Mouse (Mus musculus) heart, embryonic 15.5 days (tissue): Measurements from ENCODE around the gene Tmem120a. TPM values are rescaled to one million over a fixed set of nuclear protein-coding genes. Genes with fewer than 3 reads are reported as not detected.
A peak's percentile ranks its signal among the peaks of the same experiment; 100 is the strongest.

Source experiments
- ATAC-seq: fragments of 200-750 bp; cut with Nextera tagmentation; replicated peaks from 2 replicates; pipeline ENCODE4 v1.8.0; 2017; ENCODE audit warnings: low read depth, moderate TSS enrichment; ENCODE audit not compliant: insufficient number of reproducible peaks, insufficient read depth, low FRiP score
- H3K27ac ChIP-seq: fragments of 300-500 bp; sonication (generic); 2 replicates; pipeline ENCODE4 v1.5.1; 2015; ENCODE audit warnings: mild to moderate bottlenecking, inconsistent platforms
- H3K27me3 ChIP-seq: fragments of 300-500 bp; sonication (generic); 2 replicates; pipeline ENCODE4 v1.6.1; 2015; ENCODE audit warnings: inconsistent platforms
- H3K36me3 ChIP-seq: fragments of 300-500 bp; sonication (generic); 2 replicates; pipeline ENCODE4 v1.6.1; 2015; ENCODE audit warnings: mild to moderate bottlenecking, inconsistent platforms
- H3K4me1 ChIP-seq: fragments of 300-500 bp; sonication (generic); replicated peaks from 2 replicates; pipeline ENCODE4 v1.6.1; 2015; ENCODE audit warnings: inconsistent platforms
- H3K4me2 ChIP-seq: fragments of 300-500 bp; sonication (generic); 2 replicates; pipeline ENCODE4 v1.6.1; 2015; ENCODE audit warnings: inconsistent platforms, mild to moderate bottlenecking, moderate library complexity
- H3K4me3 ChIP-seq: fragments of 300-500 bp; sonication (generic); 2 replicates; pipeline ENCODE4 v1.5.1; 2015; ENCODE audit warnings: mild to moderate bottlenecking, inconsistent platforms
- H3K9ac ChIP-seq: fragments of 300-500 bp; sonication (generic); 2 replicates; pipeline ENCODE4 v1.6.1; 2015; ENCODE audit warnings: mild to moderate bottlenecking, inconsistent platforms
- H3K9me3 ChIP-seq: fragments of 300-500 bp; sonication (generic); replicated peaks from 2 replicates; pipeline ENCODE4 v1.6.1; 2016; ENCODE audit warnings: inconsistent platforms
- WGBS: fragments of 180-500 bp; shearing (Covaris S2); methylation state at CpG from one replicate; pipeline ENCODE4 v1.1.7; 2015; ENCODE audit warnings: mixed read lengths; 5-methylcytosine and 5-hydroxymethylcytosine counted together
- polyA plus RNA-seq: library from polyadenylated mRNA; unstranded; fragments of >200 nt; fragmentation: Nextera tagmentation; extraction: Ambion mirVana; gene quantifications from 2 replicates; pipeline ENCODE4 v1.2.1, GENCODE M21; 2015

Gene Tmem120a
- polyA plus RNA-seq, 1 experiment from 2014 or later = 32.9 TPM

DNA sequence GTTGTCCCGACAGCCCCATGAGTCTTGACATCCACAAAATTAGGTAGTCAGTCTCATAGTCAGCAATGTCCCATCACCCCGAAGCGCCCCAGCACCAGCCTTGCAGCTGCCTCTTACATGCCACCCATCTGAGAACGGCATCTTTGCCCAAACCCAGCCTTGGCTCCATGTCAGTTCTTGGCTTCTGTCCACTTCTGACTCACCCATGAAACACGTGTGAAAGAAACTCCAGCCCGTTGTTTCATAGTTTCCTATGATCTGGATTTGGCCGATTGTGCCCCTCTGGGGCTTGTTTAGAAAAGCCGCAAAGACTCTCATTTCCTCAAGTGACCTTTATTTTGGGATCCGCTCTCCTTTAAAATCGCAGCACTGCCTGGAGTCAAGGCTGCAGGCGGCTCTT lies 22.1 kb downstream of the Tmem120a start:
- Histone ChIP-seq H3K9ac (no peak overlapping the region), H3K4me2 (peak overlapping the region; percentile 12; the same call in 1 of the 2 replicates), H3K27me3 (no peaks in the 10 kb centered on the region), H3K9me3 (no peaks in the 10 kb centered on the region), H3K36me3 (peaks cover 6% of the 10 kb centered on the region; the same call in 1 of the 2 replicates), H3K27ac (peak overlapping the region; percentile 39), H3K4me1 (peaks cover 53% of the 10 kb centered on the region), H3K4me3 (no peak overlapping the region)
- 46% methylated on average over 11 of the region's 11 CpGs for WGBS
- no peak for ATAC-seq

DNA sequence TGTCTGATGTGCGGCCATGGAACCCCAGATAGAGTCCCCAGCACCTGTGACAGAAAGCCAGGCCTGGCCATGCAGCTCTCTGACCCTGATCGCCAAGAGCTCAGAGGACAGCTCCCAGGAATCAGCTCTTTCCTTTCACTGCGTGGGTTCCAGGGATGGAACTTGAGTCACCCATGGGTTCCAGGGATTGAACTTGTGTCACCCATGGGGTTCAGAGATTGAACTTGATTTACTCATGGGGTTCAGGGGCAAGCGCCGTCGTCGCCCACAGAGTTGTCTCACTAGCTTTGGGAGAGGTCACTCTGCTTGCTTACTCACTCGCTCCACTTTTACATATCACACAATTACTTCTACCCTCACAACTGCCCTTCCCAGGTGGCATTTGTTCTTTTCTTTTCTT lies 23.2 kb downstream of the Tmem120a start:
- ATAC-seq = no peak
- no peaks in the 10 kb centered on the region for H3K9me3 ChIP-seq
- no peak overlapping the region for H3K9ac ChIP-seq
- WGBS = 91% methylated on average over 8 of the region's 8 CpGs
- no peak overlapping the region for H3K27ac ChIP-seq
- peaks cover 15% of the 10 kb centered on the region; the same call in 1 of the 2 replicates for H3K36me3 ChIP-seq
- H3K4me2 ChIP-seq = no peak overlapping the region
- H3K4me3 ChIP-seq = no peak overlapping the region
- H3K4me1 ChIP-seq = peaks cover 43% of the 10 kb centered on the region
- H3K27me3 ChIP-seq = no peaks in the 10 kb centered on the region

DNA sequence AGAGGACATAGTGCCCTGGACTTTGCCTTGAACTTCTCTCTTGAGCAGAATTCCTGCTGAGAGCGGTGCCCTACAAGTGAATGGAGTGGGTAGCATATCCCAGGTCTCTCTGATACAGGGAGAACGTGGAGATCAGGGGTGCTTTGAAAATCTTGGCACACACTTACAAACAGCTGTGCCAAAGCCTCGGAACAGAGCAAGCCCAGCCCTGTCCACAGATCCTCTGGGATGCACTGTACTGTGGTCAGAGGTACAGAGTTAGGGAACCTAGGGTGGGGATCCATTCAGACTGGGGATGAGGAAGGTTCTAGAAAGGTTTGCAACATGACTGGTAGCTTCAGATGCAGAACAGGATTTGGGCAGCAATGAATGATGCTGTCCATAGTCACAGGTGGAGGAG lies 24.1 kb downstream of the Tmem120a start:
- H3K27me3 ChIP-seq = no peaks in the 10 kb centered on the region
- H3K9ac ChIP-seq = no peak overlapping the region
- no peak for ATAC-seq
- whole genome bisulfite sequencing = 53% methylated on average over 3 of the region's 3 CpGs
- H3K9me3 ChIP-seq = no peaks in the 10 kb centered on the region
- peak overlapping the region; percentile 31; the same call in 1 of the 2 replicates for H3K27ac ChIP-seq
- no peak overlapping the region for H3K4me2 ChIP-seq
- no peak overlapping the region for H3K4me3 ChIP-seq
- H3K4me1 ChIP-seq = peaks cover 33% of the 10 kb centered on the region
- peaks cover 18% of the 10 kb centered on the region; the same call in 1 of the 2 replicates for H3K36me3 ChIP-seq

GRCm38 (mm10) chr5:135719586-135720120 lies 24.6 kb downstream of the Tmem120a start:
- ATAC-seq = no peak
- no peak overlapping the region for H3K9ac ChIP-seq
- no peak overlapping the region for H3K4me3 ChIP-seq
- peaks cover 18% of the 10 kb centered on the region; the same call in 1 of the 2 replicates for H3K36me3 ChIP-seq
- no peaks in the 10 kb centered on the region for H3K9me3 ChIP-seq
- WGBS = 85% methylated on average over 10 of the region's 10 CpGs
- peak overlapping the region; percentile 31; the same call in 1 of the 2 replicates for H3K27ac ChIP-seq
- H3K27me3 ChIP-seq = no peaks in the 10 kb centered on the region
- no peak overlapping the region for H3K4me2 ChIP-seq
- peaks cover 28% of the 10 kb centered on the region for H3K4me1 ChIP-seq

DNA sequence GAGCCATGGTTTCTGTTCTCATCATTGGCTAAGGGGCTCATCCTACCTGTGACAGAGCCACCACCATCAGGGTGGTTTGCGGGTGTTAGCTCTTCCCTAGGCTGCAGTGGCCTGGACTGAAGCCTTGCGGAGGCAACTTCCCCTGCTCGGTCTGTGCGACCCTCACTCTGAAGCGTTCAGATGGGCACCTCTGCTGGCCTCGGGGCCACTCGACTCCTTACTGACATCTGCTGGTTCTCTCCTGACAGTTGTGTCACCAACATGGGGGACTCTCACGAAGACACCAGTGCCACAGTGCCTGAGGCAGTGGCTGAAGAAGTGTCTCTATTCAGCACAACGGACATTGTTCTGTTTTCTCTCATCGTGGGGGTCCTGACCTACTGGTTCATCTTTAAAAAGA lies 28.6 kb downstream of the Tmem120a start:
- H3K27me3 ChIP-seq = no peaks in the 10 kb centered on the region
- no peak overlapping the region for H3K9ac ChIP-seq
- WGBS = 54% methylated on average over 10 of the region's 10 CpGs
- H3K4me2 ChIP-seq = no peak overlapping the region
- H3K9me3 ChIP-seq = no peaks in the 10 kb centered on the region
- ATAC-seq = no peak
- H3K4me3 ChIP-seq = no peak overlapping the region
- H3K36me3 ChIP-seq = peaks cover 18% of the 10 kb centered on the region; the same call in 1 of the 2 replicates
- H3K27ac ChIP-seq = no peak overlapping the region
- peaks cover 34% of the 10 kb centered on the region for H3K4me1 ChIP-seq

- Histone ChIP-seq H3K9ac (no peak overlapping the region), H3K27me3 (no peaks in the 10 kb centered on the region), H3K4me1 (peaks cover 25% of the 10 kb centered on the region), H3K27ac (peak overlapping the region; percentile 56), H3K36me3 (peaks cover 18% of the 10 kb centered on the region; the same call in 1 of the 2 replicates), H3K4me2 (peak overlapping the region; percentile 36; the same call in 1 of the 2 replicates), H3K9me3 (no peaks in the 10 kb centered on the region), H3K4me3 (no peak overlapping the region)
- ATAC-seq = peak; percentile 71
- WGBS = 46% methylated on average over 16 of the region's 16 CpGs
Observed at GRCm38 (mm10) chr5:135713441-135714218, 30.6 kb downstream of the Tmem120a start.

DNA sequence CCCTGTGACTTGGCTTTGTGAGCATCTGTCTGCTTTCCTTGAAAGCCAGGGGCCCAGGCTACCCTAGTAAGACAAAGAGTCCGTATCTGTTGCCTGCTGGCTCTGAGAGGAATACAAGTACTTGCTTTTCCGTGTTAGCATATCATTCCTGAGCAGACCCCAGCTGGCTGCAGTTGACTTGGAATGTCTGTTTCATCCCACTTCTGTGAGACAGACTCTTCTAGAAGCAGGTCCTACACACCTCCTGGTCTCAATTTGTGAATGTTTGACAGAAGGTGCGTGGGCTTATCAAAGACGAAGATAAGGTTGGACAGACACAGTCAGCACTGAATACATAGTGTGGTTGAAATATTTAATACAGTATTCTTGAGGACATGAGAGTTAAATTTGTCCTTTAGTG lies 31.4 kb downstream of the Tmem120a start:
- Histone ChIP-seq H3K36me3 (peaks cover 18% of the 10 kb centered on the region; the same call in 1 of the 2 replicates), H3K4me2 (no peak overlapping the region), H3K4me3 (no peak overlapping the region), H3K4me1 (peaks cover 25% of the 10 kb centered on the region), H3K27me3 (no peaks in the 10 kb centered on the region), H3K9ac (no peak overlapping the region), H3K27ac (peak overlapping the region; percentile 56; the same call in 1 of the 2 replicates), H3K9me3 (no peaks in the 10 kb centered on the region)
- 45% methylated on average over 4 of the region's 4 CpGs for WGBS
- ATAC-seq = no peak

GRCm38 (mm10) chr5:135711582-135712355 lies 32.5 kb downstream of the Tmem120a start:
- Histone ChIP-seq H3K4me1 (peaks cover 25% of the 10 kb centered on the region), H3K9ac (no peak overlapping the region), H3K4me3 (no peak overlapping the region), H3K4me2 (no peak overlapping the region), H3K27ac (no peak overlapping the region), H3K27me3 (no peaks in the 10 kb centered on the region), H3K9me3 (no peaks in the 10 kb centered on the region), H3K36me3 (peaks cover 14% of the 10 kb centered on the region; the same call in 1 of the 2 replicates)
- WGBS = 85% methylated on average over 13 of the region's 13 CpGs
- no peak for ATAC-seq

- Histone ChIP-seq H3K9ac (no peak overlapping the region), H3K36me3 (peaks cover 7% of the 10 kb centered on the region; the same call in 1 of the 2 replicates), H3K4me2 (no peak overlapping the region), H3K27ac (no peak overlapping the region), H3K27me3 (no peaks in the 10 kb centered on the region), H3K9me3 (no peaks in the 10 kb centered on the region), H3K4me3 (no peak overlapping the region), H3K4me1 (peaks cover 25% of the 10 kb centered on the region)
- WGBS = 71% methylated on average over 7 of the region's 7 CpGs
- no peak for ATAC-seq
Observed at GRCm38 (mm10) chr5:135710599-135711214, 33.5 kb downstream of the Tmem120a start.

DNA sequence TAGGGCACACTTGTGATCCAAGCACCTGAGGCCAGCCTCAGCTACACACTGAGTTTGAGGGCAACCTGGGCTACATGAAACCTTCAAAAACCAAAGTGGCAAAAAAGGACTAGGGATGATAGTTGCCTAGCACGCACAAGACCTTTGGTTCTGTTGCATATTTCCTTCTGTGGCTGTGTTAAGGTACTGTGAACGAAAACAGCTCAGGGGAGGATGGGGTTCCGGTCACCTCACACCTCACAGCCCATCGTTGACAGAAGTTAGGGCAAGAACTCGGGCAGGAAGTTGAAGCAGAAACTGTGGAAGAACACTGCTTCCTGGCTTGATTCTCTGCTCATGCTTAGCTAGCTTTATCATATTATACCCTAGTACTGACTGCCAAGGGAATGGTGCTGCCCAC lies 34.5 kb downstream of the Tmem120a start:
- H3K27ac ChIP-seq = no peak overlapping the region
- peaks cover 7% of the 10 kb centered on the region; the same call in 1 of the 2 replicates for H3K36me3 ChIP-seq
- no peaks in the 10 kb centered on the region for H3K27me3 ChIP-seq
- no peak overlapping the region for H3K4me3 ChIP-seq
- no peak overlapping the region for H3K4me2 ChIP-seq
- H3K9ac ChIP-seq = no peak overlapping the region
- no peaks in the 10 kb centered on the region for H3K9me3 ChIP-seq
- H3K4me1 ChIP-seq = peaks cover 25% of the 10 kb centered on the region
- WGBS = 95% methylated on average over 5 of the region's 5 CpGs
- ATAC-seq = no peak

DNA sequence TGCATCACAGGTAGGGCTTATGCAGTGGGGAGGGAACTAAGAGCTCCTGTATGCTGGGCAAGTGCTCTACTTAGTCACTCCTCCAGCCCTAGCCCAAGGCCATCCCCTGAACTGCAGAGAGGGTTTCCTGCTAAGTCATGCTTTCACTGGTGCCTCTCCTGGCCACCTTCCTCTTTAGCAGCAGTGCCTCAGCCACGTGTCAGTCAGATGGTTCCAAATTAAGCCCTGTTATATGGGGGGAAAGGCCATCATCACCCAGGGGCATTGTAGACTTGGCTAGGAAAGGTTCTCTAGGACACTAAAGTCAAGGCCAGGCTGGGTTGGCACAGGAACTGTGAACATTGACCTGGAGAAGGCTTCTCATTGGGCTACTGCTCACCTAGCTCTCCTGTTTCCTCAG lies 36.4 kb downstream of the Tmem120a start:
- Histone ChIP-seq H3K27me3 (no peaks in the 10 kb centered on the region), H3K4me1 (peaks cover 15% of the 10 kb centered on the region), H3K9me3 (no peaks in the 10 kb centered on the region), H3K9ac (no peak overlapping the region), H3K4me2 (no peak overlapping the region), H3K27ac (no peak overlapping the region), H3K4me3 (no peak overlapping the region), H3K36me3 (peaks cover 7% of the 10 kb centered on the region; the same call in 1 of the 2 replicates)
- no peak for ATAC-seq
- 23% methylated on average over 1 of the region's 1 CpGs for WGBS
